Mouse (Mus musculus) heart, adult 2 months (tissue): ENCODE results near the gene Ccdc34. TPM values are rescaled to one million over a fixed set of nuclear protein-coding genes. Genes with fewer than 3 reads are reported as not detected.

ENCODE experiments used
- DNase-seq, 2 experiments: peaks; one replicate each; pipeline ENCODE4 v3.0.0; 2021
- H3K27ac ChIP-seq: fragments of 200-600 bp; 2 replicates; pipeline ENCODE4 v1.8.1; 2022
- H3K27me3 ChIP-seq: fragments of 200-500 bp; 2 replicates; pipeline ENCODE4 v1.6.1; 2012; ENCODE audit warnings: mild to moderate bottlenecking, low read length, inconsistent platforms, mixed read lengths; ENCODE audit not compliant: control insufficient read depth, insufficient read depth
- H3K36me3 ChIP-seq: fragments of 200-500 bp; 2 replicates; pipeline ENCODE4 v1.6.1; 2012; ENCODE audit warnings: low read length, inconsistent platforms; ENCODE audit not compliant: control insufficient read depth, insufficient read depth
- H3K4me1 ChIP-seq: fragments of 200-500 bp; 2 replicates; pipeline ENCODE4 v1.6.1; 2011; ENCODE audit warnings: low read length; ENCODE audit not compliant: control insufficient read depth, insufficient read depth
- H3K4me3 ChIP-seq: fragments of 200-600 bp; 2 replicates; pipeline ENCODE4 v1.8.1; 2022
- H3K79me2 ChIP-seq: fragments of 200-500 bp; replicated peaks from 2 replicates; pipeline ENCODE4 v1.6.1; 2012; ENCODE audit warnings: mild to moderate bottlenecking, inconsistent platforms, low read length, moderate library complexity, mixed read lengths; ENCODE audit not compliant: control insufficient read depth, insufficient read depth
- H3K9ac ChIP-seq: fragments of 200-500 bp; 2 replicates; pipeline ENCODE4 v1.6.1; 2012; ENCODE audit warnings: low read depth, mild to moderate bottlenecking, control low read depth, inconsistent platforms, low read length, mixed read lengths
- CTCF ChIP-seq: fragments of 200-600 bp; IDR thresholded peaks from 2 replicates; pipeline ENCODE4 v1.8.1; 2022; ENCODE audit warnings: antibody characterized with exemption, mild to moderate bottlenecking, moderate library complexity
- EP300 ChIP-seq: fragments of 200-500 bp; IDR thresholded peaks from 2 replicates; pipeline ENCODE4 v1.6.1; 2011; ENCODE audit warnings: low read depth, low read length, control low read depth; ENCODE audit not compliant: insufficient read depth
- POLR2A ChIP-seq: fragments of 200-500 bp; IDR thresholded peaks from 2 replicates; pipeline ENCODE4 v1.6.1; 2011; ENCODE audit warnings: mild to moderate bottlenecking, low read depth, low read length, control low read depth; ENCODE audit not compliant: insufficient read depth
- WGBS: fragments of 180-500 bp; shearing (Covaris S2); methylation state at CpG from one replicate; pipeline ENCODE4 v1.1.7; 2018; 5-methylcytosine and 5-hydroxymethylcytosine counted together
- intact Hi-C: fragments of 180-260 bp; cut with DNase I; formaldehyde crosslinking; loops from one replicate; pipeline ENCODE4 v1.15.1; 2025
- long read RNA-seq: library from polyadenylated mRNA; stranded (forward); transcript quantifications from one replicate; pipeline ENCODE4 v2.0.0, GENCODE M21; 2021
- polyA plus RNA-seq: library from polyadenylated mRNA; depleted of rRNA; stranded (reverse); fragments of >200 nt; gene quantifications from 2 replicates; pipeline ENCODE4 v1.2.3, GENCODE M21; 2012; rRNA removed
- total RNA-seq, 2 experiments: library from RNA; stranded (reverse); gene quantifications; 2 replicates each; pipeline ENCODE4 v1.2.3; 2021

Gene Ccdc34
- total RNA-seq (1 to 10 TPM; 4.1 to 4.6 TPM), polyA plus RNA-seq (1.8 and 2.3 TPM in 2 replicates)
- long read RNA-seq, transcript Ccdc34-201 (6 exons, 2,070 nt): major isoform, 11 of 12 reads
- long read RNA-seq, partial matches to known transcripts: 1 of 12 reads
- long read RNA-seq, other reads (novel, unspliced or antisense): 0 of 12 reads

DNA sequence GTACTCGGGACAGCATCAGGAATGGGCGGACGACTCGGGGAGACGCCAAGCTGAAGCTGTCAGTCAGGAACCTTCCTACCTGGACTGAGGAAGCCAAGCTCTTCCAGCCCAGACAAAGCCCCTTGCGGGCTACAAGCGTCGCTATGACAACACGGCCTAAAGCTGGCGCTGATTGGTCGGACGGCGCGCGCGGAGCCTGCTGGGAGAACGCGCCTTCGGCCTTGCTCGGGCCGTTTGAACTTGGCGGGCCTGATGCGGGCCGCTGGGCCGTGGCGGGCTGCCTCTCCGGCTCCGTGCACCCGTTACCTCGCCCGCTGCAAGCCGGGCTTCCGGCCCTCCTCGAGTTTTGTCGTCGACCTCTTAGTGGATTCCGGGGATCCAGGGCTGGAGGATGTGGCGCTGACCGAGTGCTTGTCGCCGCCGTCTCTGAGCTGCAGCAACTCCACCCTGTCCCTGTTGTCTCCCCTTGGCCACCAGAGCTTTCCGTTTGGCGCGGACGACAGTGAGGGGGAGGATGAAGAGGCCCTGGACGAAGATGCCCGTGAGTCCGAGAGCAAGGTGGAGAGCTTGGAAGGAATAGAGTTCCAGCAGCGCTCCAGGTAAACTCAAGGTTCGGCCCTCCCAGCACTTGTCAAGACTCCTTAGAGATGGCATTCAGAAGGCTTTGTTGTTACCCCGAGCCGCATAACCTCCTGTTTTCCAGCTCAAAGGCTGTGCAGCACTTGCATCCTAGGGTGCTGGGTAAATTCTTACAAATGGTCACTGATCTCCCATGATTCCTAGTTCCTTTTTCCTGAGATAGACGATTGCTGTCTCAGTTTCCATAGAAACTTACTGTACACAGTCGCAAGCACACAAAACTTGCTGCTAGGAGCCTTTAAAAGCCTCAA lies at the start of gene Ccdc34:
TSS of gene Ccdc34 (plus strand) at position 202 of the 890 bp plus-strand sequence.
- Histone ChIP-seq H3K36me3 (no peaks in the 10 kb centered on the region), H3K79me2 (no peaks in the 10 kb centered on the region), H3K9ac (peak within 1 kb of the TSS; percentile 82), H3K27me3 (no peaks in the 10 kb centered on the region), H3K4me3 (peak within 1 kb of the TSS; percentile 82), H3K4me1 (no peaks in the 10 kb centered on the region), H3K27ac (peak within 1 kb of the TSS; percentile 60)
- intact Hi-C loops: loop anchor here (5.0 kb wide), 3 partner anchors 101 to 189 kb away; partner anchors contain the start of genes Lgr4 and Lin7c
- TF ChIP-seq CTCF (peak; percentile 25), EP300 (no peak)
- peak; percentile 91 to 93 for DNase-seq
- under 1% methylated on average over 55 of the region's 55 CpGs for WGBS

DNA sequence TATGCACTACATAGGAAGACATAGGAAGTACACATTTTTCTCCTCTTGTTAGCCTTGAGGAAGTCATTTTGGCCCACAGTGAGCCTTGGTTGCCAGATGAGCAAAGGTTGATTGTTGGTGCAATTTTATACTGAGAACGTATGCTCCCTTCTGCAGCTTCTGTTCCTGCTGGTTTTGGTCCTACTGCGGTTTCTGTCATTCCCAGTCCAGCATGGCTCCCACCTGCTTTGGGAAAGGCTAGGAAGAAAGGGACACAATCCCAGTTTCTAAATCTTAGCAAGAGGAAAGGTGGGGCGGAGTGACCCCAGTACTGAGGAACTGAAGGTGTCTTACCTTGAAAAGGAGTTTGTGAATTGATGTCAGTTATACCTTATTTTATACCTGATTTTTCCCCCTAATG lies 48.2 kb upstream of the Ccdc34 start:
- DNase-seq: no peak
- 87% methylated on average over 3 of the region's 3 CpGs for WGBS
- Histone ChIP-seq H3K79me2 (no peaks in the 10 kb centered on the region), H3K4me1 (no peaks in the 10 kb centered on the region), H3K4me3 (no peak overlapping the region), H3K27me3 (no peaks in the 10 kb centered on the region), H3K36me3 (peaks cover 3% of the 10 kb centered on the region), H3K9ac (no peak overlapping the region), H3K27ac (no peak overlapping the region)
- TF ChIP-seq POLR2A (no peak), CTCF (no peak), EP300 (no peak)
- intact Hi-C loops: no loop called here

DNA sequence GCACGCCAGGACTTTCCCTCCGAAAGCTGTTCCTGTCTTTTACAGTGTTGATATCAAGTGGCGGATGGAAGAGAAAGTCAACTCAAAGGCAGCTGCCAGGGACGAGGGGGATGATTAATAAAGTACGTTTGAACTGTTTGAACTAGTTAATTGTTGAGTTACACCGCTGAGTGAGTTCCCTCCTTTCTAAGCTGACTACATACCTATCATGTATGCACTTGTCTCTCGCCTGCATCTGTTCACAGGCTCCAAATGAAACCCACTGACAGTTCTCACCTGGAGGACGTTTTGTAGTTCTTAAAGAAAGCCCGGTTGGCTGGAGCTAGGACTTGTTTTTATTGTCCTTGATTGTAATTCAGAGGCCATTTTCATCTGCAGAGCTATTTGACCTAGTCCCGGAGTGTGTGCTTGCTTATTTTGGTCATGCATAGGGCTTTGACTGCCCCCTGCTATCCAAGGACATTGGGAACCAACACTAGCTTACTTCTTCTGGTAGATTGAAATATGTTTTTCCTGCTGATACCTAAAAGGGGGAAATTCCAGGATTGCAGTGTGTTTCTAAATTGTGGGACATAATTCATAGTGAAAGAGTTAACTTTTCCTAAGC lies 47.6 kb upstream of the Ccdc34 start:
- TF ChIP-seq POLR2A (no peak), EP300 (no peak)
- Histone ChIP-seq H3K4me1 (peaks cover 1% of the 10 kb centered on the region), H3K9ac (no peak overlapping the region), H3K36me3 (peaks cover 3% of the 10 kb centered on the region), H3K4me3 (no peak overlapping the region), H3K27me3 (no peaks in the 10 kb centered on the region), H3K79me2 (no peaks in the 10 kb centered on the region), H3K27ac (no peak overlapping the region)
- no peak for DNase-seq
- 57% methylated on average over 10 of the region's 10 CpGs for WGBS
- intact Hi-C loops: no loop called here

DNA sequence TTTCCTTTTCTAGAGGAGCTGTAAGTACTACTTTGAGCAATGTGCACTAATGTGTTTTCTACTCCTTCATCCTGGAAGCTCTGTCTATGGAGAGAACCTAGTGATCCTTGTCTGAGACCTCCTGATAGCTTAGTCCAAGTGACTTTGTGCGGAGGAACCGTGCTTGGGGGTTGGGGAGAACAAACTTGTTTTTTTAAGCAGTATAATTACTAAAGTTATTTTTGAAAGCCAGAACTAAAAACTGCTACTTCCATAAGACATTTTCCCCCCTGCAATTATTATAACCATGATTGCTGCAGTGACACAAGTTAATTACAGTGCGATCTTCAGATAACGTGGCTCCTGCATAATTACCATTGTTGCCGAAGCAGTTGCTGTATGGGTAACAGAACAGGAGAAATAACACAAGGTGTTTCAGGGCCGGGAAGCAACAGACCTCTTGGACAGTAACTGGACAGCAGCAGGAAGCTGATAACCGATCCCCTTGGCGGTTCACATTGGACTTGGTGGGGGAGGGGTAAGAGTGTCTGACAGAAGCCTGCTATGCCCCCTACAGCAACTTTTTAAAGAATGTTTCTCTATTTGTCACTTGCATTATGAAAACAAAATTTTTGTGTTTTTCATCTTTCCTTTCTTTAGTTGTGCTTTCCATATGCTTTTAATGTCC lies 46.7 kb upstream of the Ccdc34 start:
- Histone ChIP-seq H3K9ac (no peak overlapping the region), H3K79me2 (no peaks in the 10 kb centered on the region), H3K4me1 (peaks cover 1% of the 10 kb centered on the region), H3K27me3 (no peaks in the 10 kb centered on the region), H3K4me3 (no peak overlapping the region), H3K27ac (no peak overlapping the region), H3K36me3 (peaks cover 3% of the 10 kb centered on the region)
- no peak for TF ChIP-seq POLR2A
- no peak for TF ChIP-seq EP300
- TF ChIP-seq CTCF: 0 out of 2 replicates have a peak, but pooled peaks have one; percentile 16
- intact Hi-C loops: no loop called here
- DNase-seq: no peak
- 42% methylated on average over 8 of the region's 8 CpGs for WGBS

DNA sequence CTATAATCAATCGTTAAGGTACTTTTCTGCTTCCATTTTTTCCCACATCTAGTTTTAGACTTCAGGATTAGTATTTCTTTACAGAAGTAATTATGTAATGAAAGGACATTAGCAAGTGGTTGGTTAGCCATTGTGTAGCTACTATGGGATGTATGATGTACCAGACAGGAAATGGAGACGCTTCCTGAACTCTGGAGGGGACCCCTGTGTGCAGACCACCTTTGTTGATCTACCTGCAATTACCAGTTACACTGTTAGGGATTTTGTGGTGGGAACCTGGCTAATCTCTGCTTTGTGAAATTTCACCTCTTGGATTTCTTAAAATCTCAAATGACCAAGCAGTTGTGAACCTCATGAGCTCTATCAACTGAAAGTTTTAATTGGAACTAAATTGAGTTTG lies 45.3 kb upstream of the Ccdc34 start:
- H3K4me3 ChIP-seq: no peak overlapping the region
- no peak for DNase-seq
- H3K9ac ChIP-seq: no peak overlapping the region
- H3K36me3 ChIP-seq: peaks cover 3% of the 10 kb centered on the region
- no peaks in the 10 kb centered on the region for H3K27me3 ChIP-seq
- TF ChIP-seq EP300 (no peak), CTCF (no peak), POLR2A (no peak)
- H3K79me2 ChIP-seq: no peaks in the 10 kb centered on the region
- WGBS: 83% methylated on average over 2 of the region's 2 CpGs
- intact Hi-C loops: no loop called here
- peaks cover 1% of the 10 kb centered on the region for H3K4me1 ChIP-seq
- H3K27ac ChIP-seq: no peak overlapping the region
